Mouse (Mus musculus) neural tube, embryonic 13.5 days (tissue): ENCODE results near the gene Ap2a1. TPM values are rescaled to one million over a fixed set of nuclear protein-coding genes. Genes with fewer than 3 reads are reported as not detected.
A peak's percentile ranks its signal among the peaks of the same experiment; 100 is the strongest.

Experiments
- ATAC-seq: fragments of 200-750 bp; cut with Nextera tagmentation; 2 replicates; pipeline ENCODE4 v1.8.0; 2017; ENCODE audit warnings: low read depth, mild to moderate bottlenecking, moderate TSS enrichment, moderate library complexity
- H3K27ac ChIP-seq: fragments of 300-500 bp; sonication (generic); replicated peaks from 2 replicates; pipeline ENCODE4 v1.5.1; 2015; ENCODE audit warnings: moderate library complexity, mild to moderate bottlenecking, inconsistent platforms
- H3K27me3 ChIP-seq: fragments of 300-500 bp; sonication (generic); 2 replicates; pipeline ENCODE4 v1.6.1; 2015; ENCODE audit warnings: mild to moderate bottlenecking, inconsistent platforms
- H3K36me3 ChIP-seq: fragments of 300-500 bp; sonication (generic); 2 replicates; pipeline ENCODE4 v1.6.1; 2015; ENCODE audit warnings: mild to moderate bottlenecking, inconsistent platforms
- H3K4me1 ChIP-seq: fragments of 300-500 bp; sonication (generic); replicated peaks from 2 replicates; pipeline ENCODE4 v1.6.1; 2015; ENCODE audit warnings: inconsistent platforms
- H3K4me2 ChIP-seq: fragments of 300-500 bp; sonication (generic); 2 replicates; pipeline ENCODE4 v1.6.1; 2015; ENCODE audit warnings: inconsistent platforms, mild to moderate bottlenecking, moderate library complexity
- H3K4me3 ChIP-seq: fragments of 300-500 bp; sonication (generic); 2 replicates; pipeline ENCODE4 v1.5.1; 2015; ENCODE audit warnings: mild to moderate bottlenecking, inconsistent platforms
- H3K9ac ChIP-seq: fragments of 300-500 bp; sonication (generic); 2 replicates; pipeline ENCODE4 v1.6.1; 2015; ENCODE audit warnings: moderate library complexity, mild to moderate bottlenecking, inconsistent platforms
- H3K9me3 ChIP-seq: fragments of 300-500 bp; sonication (generic); 2 replicates; pipeline ENCODE4 v1.6.1; 2016; ENCODE audit warnings: inconsistent platforms
- WGBS: fragments of 180-500 bp; shearing (Covaris S2); methylation state at CpG from one replicate; pipeline ENCODE4 v1.1.7; 2015; 5-methylcytosine and 5-hydroxymethylcytosine counted together
- polyA plus RNA-seq: library from polyadenylated mRNA; unstranded; fragments of >200 nt; fragmentation: Nextera tagmentation; extraction: Ambion mirVana; gene quantifications from 2 replicates; pipeline ENCODE4 v1.2.1, GENCODE M21; 2015

The Ap2a1 gene
- polyA plus RNA-seq, 1 experiment from 2014 or later: 116 TPM

DNA sequence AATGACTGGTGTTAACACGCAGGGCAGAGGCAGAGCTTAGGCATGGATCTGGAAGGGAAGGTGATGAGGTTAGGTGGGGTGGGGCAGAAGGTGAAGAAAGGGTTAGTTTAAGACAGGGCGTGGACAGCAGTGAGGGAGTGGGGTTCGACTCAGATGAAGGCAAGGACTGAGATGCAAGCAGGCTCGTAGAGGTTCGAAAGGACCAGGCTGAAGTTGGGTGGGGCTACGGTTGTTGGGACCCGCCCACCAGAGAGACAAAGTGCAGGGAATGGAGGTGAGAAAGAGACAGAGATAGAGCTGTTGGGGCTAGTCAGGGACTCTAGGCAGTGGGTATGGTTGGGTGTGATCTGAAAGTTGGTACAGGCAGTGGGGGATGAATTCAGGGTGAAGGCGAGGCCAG lies 33.0 kb upstream of the Ap2a1 start:
- H3K27me3 ChIP-seq: no peaks in the 10 kb centered on the region
- H3K4me1 ChIP-seq: peaks cover 5% of the 10 kb centered on the region; the same call in 1 of the 2 replicates
- no peak overlapping the region for H3K9ac ChIP-seq
- H3K27ac ChIP-seq: no peak overlapping the region
- H3K4me3 ChIP-seq: no peak overlapping the region
- peaks cover 84% of the 10 kb centered on the region for H3K36me3 ChIP-seq
- ATAC-seq: no peak
- H3K9me3 ChIP-seq: no peaks in the 10 kb centered on the region
- no peak overlapping the region for H3K4me2 ChIP-seq
- WGBS: 76% methylated on average over 8 of the region's 8 CpGs

DNA sequence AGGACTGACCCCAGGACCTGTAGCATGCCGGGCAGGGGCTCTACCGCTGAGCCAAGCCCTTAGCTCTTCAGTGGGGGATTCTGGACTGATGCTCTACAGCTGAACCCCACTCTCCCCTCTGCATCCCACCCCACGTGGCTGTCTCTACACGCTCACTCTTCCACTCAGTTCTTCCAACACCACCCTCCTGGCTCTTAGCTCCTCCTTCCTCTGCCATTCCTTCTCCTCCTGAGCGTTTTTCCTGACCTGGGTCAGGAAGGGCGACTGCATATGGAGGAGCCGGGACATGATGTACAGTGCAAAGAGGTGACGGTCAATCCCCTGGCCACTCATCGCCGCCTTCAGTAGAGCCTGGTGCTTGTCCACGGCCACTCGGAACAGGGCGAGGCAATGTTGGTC lies 31.2 kb upstream of the Ap2a1 start:
- no peak overlapping the region for H3K4me2 ChIP-seq
- ATAC-seq: no peak
- H3K9ac ChIP-seq: no peak overlapping the region
- WGBS: 90% methylated on average over 13 of the region's 13 CpGs
- H3K9me3 ChIP-seq: no peaks in the 10 kb centered on the region
- peaks cover 16% of the 10 kb centered on the region for H3K4me1 ChIP-seq
- peaks cover 68% of the 10 kb centered on the region for H3K36me3 ChIP-seq
- H3K27ac ChIP-seq: no peak overlapping the region
- H3K4me3 ChIP-seq: no peak overlapping the region
- no peaks in the 10 kb centered on the region for H3K27me3 ChIP-seq

DNA sequence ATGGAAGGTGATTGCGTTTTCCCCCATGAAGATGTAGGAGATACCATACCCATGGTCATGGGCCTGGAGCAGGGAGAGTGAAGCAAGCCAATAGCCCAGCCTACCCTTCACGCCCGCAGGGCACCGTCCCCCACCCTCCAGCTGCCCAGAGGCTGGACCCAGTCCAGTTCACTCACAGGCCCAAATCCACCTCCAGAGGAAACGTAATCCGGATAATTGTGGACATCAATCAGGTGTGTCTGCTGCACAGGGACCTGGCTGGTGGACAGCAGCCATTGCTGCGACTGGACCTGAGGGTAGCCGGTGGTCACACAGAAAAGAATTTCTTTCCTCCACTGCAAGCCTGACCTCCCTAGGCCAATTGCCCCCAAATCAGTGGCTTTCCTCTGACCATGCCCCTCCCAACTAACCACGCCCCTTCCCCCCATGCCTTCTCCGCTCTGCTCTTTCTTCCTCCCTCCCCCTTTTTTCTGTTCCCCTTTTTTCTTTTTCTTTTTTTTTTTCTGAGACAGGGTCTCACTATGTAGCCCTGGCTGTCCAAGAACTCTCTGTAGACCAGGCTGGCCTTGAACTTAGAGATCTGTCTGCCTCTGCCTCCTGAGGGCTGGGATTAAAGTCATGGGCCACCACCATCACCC lies 30.7 kb upstream of the Ap2a1 start:
- WGBS: 87% methylated on average over 10 of the region's 10 CpGs
- H3K4me1 ChIP-seq: peaks cover 16% of the 10 kb centered on the region

DNA sequence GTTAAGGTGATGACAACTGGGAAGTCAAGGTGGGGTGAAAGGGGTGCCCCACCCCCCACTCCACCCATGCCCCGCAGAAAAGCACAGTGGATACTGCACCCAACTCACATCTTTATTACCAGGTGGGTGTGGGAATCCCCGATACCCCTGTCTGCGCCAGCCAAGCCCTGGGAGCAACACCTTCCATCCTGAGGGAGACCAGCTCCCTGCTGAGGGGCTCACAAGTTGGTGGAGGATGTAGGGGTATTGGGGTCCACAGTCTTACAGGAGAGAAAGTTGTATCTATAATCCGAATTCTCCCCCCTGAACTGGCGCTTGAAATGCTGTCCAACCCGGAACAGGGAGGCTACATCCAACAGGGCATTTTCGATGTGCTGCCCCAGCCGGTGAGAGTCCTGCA lies 30.0 kb upstream of the Ap2a1 start:
- WGBS: 89% methylated on average over 8 of the region's 8 CpGs

More for the DNA sequence above, 30.7 kb upstream of the Ap2a1 start:
- Histone ChIP-seq H3K4me3 (no peak overlapping the region), H3K36me3 (peaks cover 63% of the 10 kb centered on the region), H3K27me3 (no peaks in the 10 kb centered on the region), H3K9ac (no peak overlapping the region), H3K4me2 (no peak overlapping the region), H3K27ac (no peak overlapping the region), H3K9me3 (no peaks in the 10 kb centered on the region)
- no peak for ATAC-seq

DNA sequence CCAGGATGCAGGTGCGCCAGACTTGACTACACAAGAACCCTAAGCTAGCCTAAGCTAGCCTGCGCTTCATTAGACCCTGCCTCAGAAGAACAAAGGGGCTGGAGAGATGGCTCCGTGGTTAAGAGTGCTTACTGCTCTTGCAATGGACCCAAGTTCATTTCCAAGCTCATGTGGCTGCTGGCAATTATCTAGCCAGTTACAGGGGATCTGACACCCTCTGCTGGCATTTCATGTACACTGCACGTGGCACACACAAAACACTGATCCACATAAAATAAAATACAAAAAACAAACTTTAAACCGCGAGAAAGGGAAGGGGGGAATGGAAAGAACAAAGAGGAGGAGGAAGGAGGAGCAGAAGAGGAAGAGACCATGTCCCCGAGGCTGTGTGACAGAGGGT lies 28.9 kb upstream of the Ap2a1 start:
- no peak for ATAC-seq
- WGBS: 59% methylated on average over 7 of the region's 7 CpGs
- peaks cover 48% of the 10 kb centered on the region for H3K36me3 ChIP-seq

More for the DNA sequence above, 30.0 kb upstream of the Ap2a1 start:
- no peak for ATAC-seq
- H3K9me3 ChIP-seq: no peaks in the 10 kb centered on the region
- no peak overlapping the region for H3K9ac ChIP-seq
- peaks cover 58% of the 10 kb centered on the region for H3K36me3 ChIP-seq
- H3K4me3 ChIP-seq: no peak overlapping the region
- no peak overlapping the region for H3K27ac ChIP-seq
- no peaks in the 10 kb centered on the region for H3K27me3 ChIP-seq
- peaks cover 16% of the 10 kb centered on the region for H3K4me1 ChIP-seq
- no peak overlapping the region for H3K4me2 ChIP-seq

DNA sequence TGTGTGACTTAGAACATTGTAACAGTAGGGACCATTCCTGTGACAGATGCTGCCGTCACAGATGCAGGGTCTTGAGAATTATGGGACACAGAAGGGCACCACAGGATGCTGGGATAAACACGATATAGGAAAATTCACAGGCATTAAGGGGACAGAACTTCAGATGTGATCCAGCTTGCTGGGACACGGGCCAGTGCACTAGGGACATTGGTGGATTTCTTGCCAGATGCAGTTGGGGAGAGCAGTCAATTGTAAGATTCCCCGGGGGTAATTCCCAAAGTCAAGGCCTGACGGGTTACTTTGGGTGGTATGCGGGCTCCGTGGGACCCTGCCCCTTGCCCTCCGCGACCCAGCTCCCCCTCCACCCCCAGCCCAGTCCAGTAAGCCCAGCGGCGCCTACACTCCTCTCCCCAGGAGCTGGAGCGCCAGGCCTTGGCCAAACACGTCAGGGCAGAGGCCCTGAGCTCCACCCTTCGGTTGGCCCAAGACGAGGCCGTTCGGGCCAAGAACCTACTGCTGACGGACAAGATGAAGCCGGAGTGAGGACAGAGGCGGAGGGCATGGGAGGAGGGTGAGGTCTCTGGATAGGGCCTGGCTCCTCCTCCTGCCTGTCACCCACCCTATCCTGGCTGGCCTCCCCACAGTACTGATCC lies 28.0 kb upstream of the Ap2a1 start:
- Histone ChIP-seq H3K4me2 (no peak overlapping the region), H3K9ac (0 out of 2 replicates have a peak overlapping the region, but pooled peaks have one; percentile 23), H3K4me3 (no peak overlapping the region), H3K9me3 (no peaks in the 10 kb centered on the region), H3K36me3 (peaks cover 40% of the 10 kb centered on the region), H3K27me3 (peaks cover 9% of the 10 kb centered on the region), H3K4me1 (peaks cover 21% of the 10 kb centered on the region), H3K27ac (peak overlapping the region; percentile 46; the same call in 1 of the 2 replicates)
- WGBS: 72% methylated on average over 20 of the region's 20 CpGs
- ATAC-seq: no peak

More for the DNA sequence above, 28.9 kb upstream of the Ap2a1 start:
- H3K4me1 ChIP-seq: peaks cover 16% of the 10 kb centered on the region
- no peak overlapping the region for H3K4me3 ChIP-seq
- H3K4me2 ChIP-seq: no peak overlapping the region
- no peak overlapping the region for H3K9ac ChIP-seq
- H3K9me3 ChIP-seq: no peaks in the 10 kb centered on the region
- H3K27me3 ChIP-seq: 0 out of 2 replicates have a peak, but pooled peaks cover 5% of the 10 kb centered on the region
- no peak overlapping the region; the same call in 1 of the 2 replicates for H3K27ac ChIP-seq

DNA sequence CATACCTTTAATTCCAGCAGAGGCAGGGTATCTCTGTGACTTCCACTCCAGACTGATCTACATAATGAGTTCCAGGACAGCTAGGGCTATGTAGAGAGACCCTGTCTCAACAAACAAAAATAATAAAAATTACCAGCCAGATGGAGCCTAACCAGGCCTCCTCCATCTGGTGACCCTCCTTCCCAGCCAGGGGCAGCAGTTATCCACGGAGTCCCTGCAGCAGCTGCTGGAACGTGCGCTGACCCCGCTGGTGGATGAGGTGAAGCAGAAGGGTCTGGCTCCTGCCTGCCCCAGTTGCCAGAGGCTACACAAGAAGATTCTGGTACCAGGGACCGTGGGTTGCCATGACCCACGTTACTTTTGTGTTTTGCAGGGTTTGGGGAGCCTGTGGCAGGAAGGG lies 27.0 kb upstream of the Ap2a1 start:
- Histone ChIP-seq H3K36me3 (peaks cover 30% of the 10 kb centered on the region), H3K4me2 (no peak overlapping the region), H3K9ac (0 out of 2 replicates have a peak overlapping the region, but pooled peaks have one; percentile 23), H3K27ac (peak overlapping the region; percentile 50), H3K9me3 (no peaks in the 10 kb centered on the region), H3K27me3 (peaks cover 20% of the 10 kb centered on the region), H3K4me1 (peaks cover 28% of the 10 kb centered on the region), H3K4me3 (no peak overlapping the region)
- 43% methylated on average over 6 of the region's 6 CpGs for WGBS
- no peak for ATAC-seq

DNA sequence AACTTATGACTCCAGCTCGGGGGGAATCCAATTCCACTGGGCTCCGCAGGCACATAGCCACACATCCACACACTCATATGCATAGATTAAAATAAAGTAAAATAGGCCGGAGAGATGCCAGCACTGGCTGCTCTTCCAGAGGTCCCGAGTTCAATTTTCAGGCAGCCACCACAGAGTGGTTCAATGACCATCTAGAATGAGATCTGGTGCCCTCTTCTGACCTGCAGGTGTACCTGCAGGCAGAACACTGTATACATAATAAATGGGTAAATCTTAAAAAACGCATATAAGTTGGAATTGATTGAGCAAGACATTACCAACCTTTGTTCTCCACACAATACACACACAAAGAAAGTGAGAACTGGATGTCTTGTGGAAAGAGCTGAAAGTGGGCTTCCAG lies 26.3 kb upstream of the Ap2a1 start:
- H3K4me3 ChIP-seq: no peak overlapping the region
- H3K4me2 ChIP-seq: no peak overlapping the region
- peaks cover 23% of the 10 kb centered on the region for H3K36me3 ChIP-seq
- peaks cover 28% of the 10 kb centered on the region for H3K4me1 ChIP-seq
- no peak overlapping the region for H3K9ac ChIP-seq
- no peak for ATAC-seq
- 57% methylated on average over 5 of the region's 5 CpGs for WGBS
- H3K27ac ChIP-seq: no peak overlapping the region
- no peaks in the 10 kb centered on the region for H3K9me3 ChIP-seq
- peaks cover 26% of the 10 kb centered on the region for H3K27me3 ChIP-seq

DNA sequence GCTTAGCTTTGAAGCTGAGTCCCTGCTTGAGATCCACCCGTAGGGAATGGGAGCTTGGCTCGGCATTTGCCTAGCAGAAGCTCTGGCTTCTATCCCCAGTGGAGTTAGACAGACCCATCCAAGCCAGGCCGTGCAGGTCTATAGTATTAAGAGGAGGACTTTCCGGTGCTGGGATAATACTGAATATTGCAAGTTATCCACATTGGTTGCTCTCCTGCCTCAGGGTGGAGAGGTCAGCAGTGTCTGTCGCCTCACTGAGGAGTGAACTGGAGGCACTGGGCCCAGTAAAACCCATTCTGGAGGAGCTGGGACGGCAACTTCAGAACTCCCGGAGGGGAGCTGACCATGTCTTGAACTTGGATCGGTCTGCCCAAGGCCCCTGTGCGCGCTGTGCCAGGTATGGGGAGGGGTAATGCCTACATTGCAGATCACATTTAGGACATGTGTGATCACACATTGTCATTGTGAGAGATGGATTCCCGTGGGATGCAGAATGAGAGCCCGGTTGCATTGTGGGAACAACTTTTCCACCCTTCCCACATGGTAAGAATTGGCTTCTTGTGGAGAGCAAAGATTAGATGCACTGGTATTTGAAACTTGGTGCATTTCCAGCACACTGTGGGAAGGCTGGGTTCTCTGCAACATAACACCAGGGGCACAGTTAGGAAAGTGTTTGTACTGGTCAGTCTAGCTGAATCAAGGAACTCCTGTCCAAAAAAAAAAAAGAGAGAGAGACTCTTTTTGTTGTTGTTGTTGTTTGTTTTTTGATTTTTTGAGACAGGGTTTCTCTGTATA lies 25.0 kb upstream of the Ap2a1 start:
- Histone ChIP-seq H3K27me3 (peaks cover 40% of the 10 kb centered on the region), H3K4me1 (peaks cover 28% of the 10 kb centered on the region), H3K36me3 (peaks cover 11% of the 10 kb centered on the region), H3K27ac (no peak overlapping the region), H3K4me2 (no peak overlapping the region), H3K4me3 (no peak overlapping the region), H3K9me3 (no peaks in the 10 kb centered on the region), H3K9ac (no peak overlapping the region)
- ATAC-seq: no peak
- WGBS: 80% methylated on average over 12 of the region's 12 CpGs

DNA sequence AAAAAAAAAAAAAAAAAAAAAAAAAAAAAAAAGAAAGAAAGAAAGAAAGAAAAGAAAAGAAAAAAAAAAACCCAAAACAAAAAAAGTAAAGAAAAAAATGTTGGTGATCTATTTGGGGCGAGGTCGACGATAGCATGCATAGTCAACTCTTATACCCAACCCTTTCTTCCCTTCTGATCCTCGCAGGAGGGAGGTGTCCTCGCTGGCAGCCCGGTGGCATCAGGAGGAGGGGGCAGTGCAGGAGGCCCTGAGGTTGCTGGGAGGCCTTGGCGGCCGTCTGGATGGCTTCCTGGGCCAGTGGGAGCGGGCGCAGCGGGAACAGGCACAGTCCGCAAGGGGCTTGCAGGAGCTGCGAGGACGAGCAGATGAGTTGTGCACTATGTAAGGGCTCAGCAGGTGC lies 24.3 kb upstream of the Ap2a1 start:
- no peak overlapping the region for H3K27ac ChIP-seq
- 61% methylated on average over 14 of the region's 14 CpGs for WGBS
- H3K4me2 ChIP-seq: no peak overlapping the region
- peaks cover 44% of the 10 kb centered on the region for H3K27me3 ChIP-seq
- no peaks in the 10 kb centered on the region for H3K9me3 ChIP-seq
- H3K36me3 ChIP-seq: 0 out of 2 replicates have a peak, but pooled peaks cover 4% of the 10 kb centered on the region
- ATAC-seq: no peak
- H3K4me3 ChIP-seq: no peak overlapping the region
- H3K9ac ChIP-seq: no peak overlapping the region
- peaks cover 28% of the 10 kb centered on the region for H3K4me1 ChIP-seq

DNA sequence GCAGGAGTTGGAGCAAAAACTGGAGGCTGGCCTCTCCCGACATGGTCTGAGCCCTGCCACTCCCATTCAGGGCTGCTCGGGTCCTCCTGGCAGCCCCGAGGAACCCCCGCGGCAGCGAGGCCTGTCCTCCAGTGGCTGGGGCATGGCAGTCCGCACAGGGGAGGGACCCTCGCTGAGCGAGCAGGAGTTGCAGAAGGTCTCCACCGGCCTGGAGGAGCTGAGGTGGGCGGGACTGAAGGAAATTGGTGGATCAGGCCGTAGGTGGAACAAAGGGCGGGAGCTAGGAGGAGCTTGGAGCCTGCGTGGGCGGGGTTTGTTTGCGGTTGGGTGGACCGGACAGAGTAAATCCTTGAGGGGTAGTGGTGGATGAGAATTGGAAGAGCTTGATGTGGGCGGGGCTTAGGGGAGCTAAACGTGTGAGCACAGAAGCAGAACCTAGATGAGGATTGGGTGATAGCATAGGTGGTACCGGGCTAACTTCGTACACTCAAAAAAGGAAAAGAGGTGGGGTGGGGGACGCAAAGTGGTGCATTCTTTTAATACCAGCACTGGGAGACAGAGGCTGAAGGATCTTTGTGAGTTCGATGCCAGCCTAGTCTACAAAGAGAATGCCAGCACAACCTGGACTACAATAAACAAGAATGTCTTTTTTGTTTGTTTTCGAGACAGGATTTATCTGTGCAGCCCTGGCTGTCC lies 23.5 kb upstream of the Ap2a1 start:
- peak overlapping the region; percentile 73 for H3K4me2 ChIP-seq
- peaks cover 27% of the 10 kb centered on the region for H3K4me1 ChIP-seq
- no peaks in the 10 kb centered on the region for H3K9me3 ChIP-seq
- peaks cover 46% of the 10 kb centered on the region for H3K27me3 ChIP-seq
- 7% methylated on average over 24 of the region's 24 CpGs for WGBS
- H3K4me3 ChIP-seq: peak overlapping the region; percentile 45
- H3K27ac ChIP-seq: peak overlapping the region; percentile 46; the same call in 1 of the 2 replicates
- no peaks in the 10 kb centered on the region for H3K36me3 ChIP-seq
- ATAC-seq: peak; percentile 82
- peak overlapping the region; percentile 71 for H3K9ac ChIP-seq
